Mouse (Mus musculus) Patski (cell line): ENCODE results near the gene Gsta1. TPM values are rescaled to one million over a fixed set of nuclear protein-coding genes. Genes with fewer than 3 reads are reported as not detected.
"Not testable (repeated sequence)": the region's sequence is repeated elsewhere in the genome, so short reads cannot be mapped to it uniquely, and the experiment has no call there.

Experiments used
- ATAC-seq: fragments of 100-300 bp; one replicate; pipeline ENCODE4 v1.8.0; 2021
- CTCF ChIA-PET: fragments of 350-600 bp; sonication (Branson Sonifier 250); formaldehyde crosslinking; loops from one replicate; lab custom pipeline; 2022; ENCODE audit warnings: inconsistent platforms; lab: Charles Lee
- POLR2A ChIA-PET: fragments of 350-600 bp; sonication (Branson Sonifier 250); formaldehyde crosslinking; loops from one replicate; lab custom pipeline; 2022; ENCODE audit warnings: antibody characterized with exemption, inconsistent platforms; lab: Charles Lee
- DNase-seq: peaks from one replicate; pipeline ENCODE4 v3.0.0-alpha.2; 2011; ENCODE audit warnings: low read depth, low spot score
- H3K27me3 ChIP-seq: fragments of 371-371 bp; one replicate; pipeline ENCODE4 v1.5.1; 2021
- CTCF ChIP-seq: fragments of 100-300 bp; IDR thresholded peaks from one replicate; pipeline ENCODE4 v1.5.1; 2021
- in situ Hi-C: fragments of 300-500 bp; cut with MboI; formaldehyde crosslinking; loops from 3 replicates; pipeline ENCODE4 v1.11.1; 2018; ENCODE audit warnings: low pct_unique_long_range_greater_than_20kb, mixed read lengths
- polyA plus RNA-seq: library from polyadenylated mRNA; unstranded; gene quantifications from one replicate; pipeline ENCODE4 v1.2.3, GENCODE M21; 2021

Gene Gsta1
- polyA plus RNA-seq, 1 experiment from 2014 or later: 1.8 TPM

DNA sequence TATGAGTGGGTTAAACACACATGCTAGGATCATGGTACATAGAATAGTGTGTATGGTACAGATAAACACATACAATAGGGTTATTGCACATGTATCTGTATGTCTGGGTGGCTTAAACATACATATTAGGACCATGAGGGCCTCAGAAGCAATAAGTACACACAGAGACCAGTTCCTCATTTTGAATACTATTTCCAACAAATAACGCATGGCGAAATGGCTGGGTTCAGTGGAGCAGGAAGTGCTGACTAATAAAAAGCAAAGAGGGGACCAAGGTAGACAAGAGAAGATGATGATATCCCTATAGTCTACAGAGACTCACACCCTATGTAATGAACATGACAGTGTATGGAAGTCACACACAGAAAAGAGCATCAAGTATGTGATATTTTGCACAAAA is 2.3 kb upstream of the Gsta1 start:
- no peak for DNase-seq
- in situ Hi-C loops: no loop called here
- ChIA-PET CTCF (no interaction called here), POLR2A (no interaction called here)
- no peaks in the 10 kb centered on the region for H3K27me3 ChIP-seq
- no peak for TF ChIP-seq CTCF
- ATAC-seq: no peak

DNA sequence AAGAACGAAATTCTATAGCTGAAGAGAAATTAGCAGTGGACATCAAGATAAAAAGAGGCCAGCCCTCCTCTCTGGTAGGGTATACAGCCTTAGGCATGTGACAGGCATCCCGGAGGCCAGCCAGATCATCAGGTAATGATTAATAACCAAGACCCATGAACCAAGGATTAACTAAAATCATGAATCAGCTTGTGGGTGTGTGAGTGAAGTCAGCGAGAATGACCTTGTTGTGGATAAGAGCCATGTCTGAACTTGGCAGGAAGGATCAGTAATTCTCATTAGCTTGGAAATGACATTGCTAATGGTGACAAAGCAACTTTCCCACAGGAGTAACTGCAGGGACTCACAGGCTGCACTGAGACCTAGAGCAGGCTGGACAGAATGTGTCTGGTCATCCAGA is 798 bp upstream of the Gsta1 start:
- ATAC-seq: peak; percentile 66
- H3K27me3 ChIP-seq, DNase-seq, POLR2A ChIA-PET, in situ Hi-C loops, CTCF ChIA-PET: not testable (repeated sequence)

DNA sequence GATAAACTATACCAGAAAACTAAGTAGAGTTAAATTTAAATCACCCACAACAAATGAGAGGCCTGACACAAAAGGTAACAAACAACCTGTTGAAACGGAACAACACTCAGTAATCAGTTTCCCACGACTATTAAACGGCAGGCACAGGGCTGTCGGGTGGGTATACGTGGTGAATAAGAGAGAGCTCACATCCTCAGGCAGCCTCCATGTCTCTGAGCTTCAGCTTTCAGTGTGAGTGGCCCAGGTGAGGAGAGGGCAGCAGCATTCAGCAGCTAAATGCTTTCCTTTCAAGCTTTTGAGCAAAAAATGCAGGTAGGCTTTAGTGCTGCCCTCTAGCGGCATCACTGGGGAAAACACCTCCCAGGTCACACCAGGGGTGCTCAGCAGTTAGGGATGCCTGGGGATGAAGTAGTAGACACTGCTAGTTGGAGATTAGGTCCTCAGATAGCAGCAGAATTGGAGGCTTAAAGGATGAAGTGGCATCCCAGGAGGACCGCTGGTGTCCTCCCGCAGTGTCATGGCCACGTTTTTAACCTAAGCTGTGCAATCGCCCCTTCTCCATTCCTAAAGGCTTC is 2.8 kb downstream of the Gsta1 start:
- POLR2A ChIA-PET, ATAC-seq, in situ Hi-C loops, H3K27me3 ChIP-seq, CTCF ChIA-PET, DNase-seq: not testable (repeated sequence)

DNA sequence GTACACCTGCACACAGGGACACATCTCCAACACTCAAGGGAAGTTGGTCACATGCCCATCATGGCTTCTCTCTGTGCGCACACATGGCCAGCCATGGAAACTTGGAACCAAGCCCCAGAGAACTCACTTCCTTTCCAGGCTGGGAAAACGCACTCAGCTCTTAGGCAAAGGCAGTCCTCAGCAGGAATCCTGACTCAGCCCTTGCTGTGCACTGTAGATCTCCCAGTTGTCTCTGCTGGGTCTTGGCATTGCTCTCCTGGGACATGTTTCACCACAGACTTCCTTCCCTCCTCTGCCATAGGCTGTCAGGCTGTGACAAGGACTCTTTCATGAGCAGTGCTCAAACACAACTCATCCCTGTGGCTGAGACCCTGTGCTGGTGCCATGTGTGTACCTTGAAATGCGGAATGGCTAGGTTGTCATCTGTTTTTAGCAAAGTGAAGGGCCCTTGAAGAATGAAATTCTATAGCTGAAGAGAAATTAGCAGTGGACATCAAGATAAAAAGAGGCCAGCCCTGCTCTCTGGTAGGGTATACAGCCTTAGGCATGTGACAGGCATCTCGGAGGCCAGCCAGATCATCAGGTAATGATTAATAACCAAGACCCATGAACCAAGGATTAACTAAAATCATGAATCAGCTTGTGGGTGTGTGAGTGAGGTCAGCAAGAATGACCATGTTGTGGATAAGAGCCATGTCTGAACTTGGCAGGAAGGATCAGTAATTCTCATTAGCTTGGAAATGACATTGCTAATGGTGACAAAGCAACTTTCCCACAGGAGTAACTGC is 25.4 kb downstream of the Gsta1 start:
- CTCF ChIA-PET, in situ Hi-C loops, POLR2A ChIA-PET, H3K27me3 ChIP-seq: not testable (repeated sequence)
- DNase-seq: peak; percentile 13
- peak; percentile 87 for ATAC-seq

- H3K27me3 ChIP-seq, POLR2A ChIA-PET, ATAC-seq, DNase-seq, CTCF ChIA-PET, in situ Hi-C loops: not testable (repeated sequence)
These were observed 26.5 kb downstream of the Gsta1 start, which contains the start of gene Gm3776 for GRCm38 (mm10) chr9:78256914-78257313. Gene Gm3776 (plus strand): TSS chr9:78257129.

DNA sequence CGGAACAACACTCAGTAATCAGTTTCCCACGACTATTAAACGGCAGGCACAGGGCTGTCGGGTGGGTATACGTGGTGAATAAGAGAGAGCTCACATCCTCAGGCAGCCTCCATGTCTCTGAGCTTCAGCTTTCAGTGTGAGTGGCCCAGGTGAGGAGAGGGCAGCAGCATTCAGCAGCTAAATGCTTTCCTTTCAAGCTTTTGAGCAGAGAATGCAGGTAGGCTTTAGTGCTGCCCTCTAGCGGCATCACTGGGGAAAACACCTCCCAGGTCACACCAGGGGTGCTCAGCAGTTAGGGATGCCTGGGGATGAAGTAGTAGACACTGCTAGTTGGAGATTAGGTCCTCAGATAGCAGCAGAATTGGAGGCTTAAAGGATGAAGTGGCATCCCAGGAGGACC is 29.2 kb downstream of the Gsta1 start:
- in situ Hi-C loops, CTCF ChIA-PET, ATAC-seq, H3K27me3 ChIP-seq, POLR2A ChIA-PET, DNase-seq: not testable (repeated sequence)
- TF ChIP-seq CTCF: peak; percentile 64

DNA sequence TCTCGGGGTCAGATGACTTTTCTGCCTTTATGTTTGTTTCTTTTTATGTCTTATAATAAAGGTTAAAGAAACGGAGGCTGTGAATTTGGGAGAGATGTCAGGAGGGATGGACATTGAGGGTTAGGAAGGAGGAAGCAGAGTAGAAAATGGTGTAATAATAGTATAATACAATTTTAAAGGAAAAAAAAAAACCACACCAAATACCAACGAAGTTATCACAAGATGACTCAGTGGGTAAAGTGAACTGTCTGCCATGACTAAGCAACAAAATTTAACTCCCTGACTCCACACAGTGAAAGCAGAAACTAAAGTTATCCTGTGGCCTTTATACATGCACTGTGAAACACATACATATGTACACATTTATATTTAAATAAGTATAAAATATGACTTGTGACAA is 40.5 kb downstream of the Gsta1 start:
- in situ Hi-C loops, DNase-seq, H3K27me3 ChIP-seq: not testable (repeated sequence)

DNA sequence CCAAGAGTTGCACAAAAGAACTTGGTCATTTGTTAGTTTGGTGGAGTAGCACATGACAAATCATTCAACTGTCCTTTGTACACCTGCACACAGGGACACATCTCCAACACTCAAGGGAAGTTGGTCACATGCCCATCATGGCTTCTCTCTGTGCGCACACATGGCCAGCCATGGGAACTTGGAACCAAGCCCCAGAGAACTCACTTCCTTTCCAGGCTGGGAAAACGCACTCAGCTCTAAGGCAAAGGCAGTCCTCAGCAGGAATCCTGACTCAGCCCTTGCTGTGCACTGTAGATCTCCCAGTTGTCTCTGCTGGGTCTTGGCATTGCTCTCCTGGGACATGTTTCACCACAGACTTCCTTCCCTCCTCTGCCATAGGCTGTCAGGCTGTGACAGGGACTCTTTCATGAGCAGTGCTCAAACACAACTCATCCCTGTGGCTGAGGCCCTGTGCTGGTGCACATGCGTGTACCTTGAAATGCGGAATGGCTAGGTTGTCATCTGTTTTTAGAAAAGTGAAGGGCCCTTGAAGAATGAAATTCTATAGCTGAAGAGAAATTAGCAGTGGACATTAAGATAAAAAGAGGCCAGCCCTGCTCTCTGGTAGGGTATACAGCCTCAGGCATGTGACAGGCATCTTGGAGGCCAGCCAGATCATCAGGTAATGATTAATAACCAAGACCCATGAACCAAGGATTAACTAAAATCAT is 51.7 kb downstream of the Gsta1 start:
- DNase-seq, in situ Hi-C loops, H3K27me3 ChIP-seq, CTCF ChIA-PET, POLR2A ChIA-PET: not testable (repeated sequence)
- peak; percentile 91 for ATAC-seq

More for the DNA sequence above, 40.5 kb downstream of the Gsta1 start:
- CTCF ChIA-PET, ATAC-seq, POLR2A ChIA-PET: not testable (repeated sequence)

GRCm38 (mm10) chr9:78289063-78289462 is 58.6 kb downstream of the Gsta1 start:
- CTCF ChIA-PET, DNase-seq, H3K27me3 ChIP-seq, POLR2A ChIA-PET, in situ Hi-C loops: not testable (repeated sequence)
- peak; percentile 69 for ATAC-seq

DNA sequence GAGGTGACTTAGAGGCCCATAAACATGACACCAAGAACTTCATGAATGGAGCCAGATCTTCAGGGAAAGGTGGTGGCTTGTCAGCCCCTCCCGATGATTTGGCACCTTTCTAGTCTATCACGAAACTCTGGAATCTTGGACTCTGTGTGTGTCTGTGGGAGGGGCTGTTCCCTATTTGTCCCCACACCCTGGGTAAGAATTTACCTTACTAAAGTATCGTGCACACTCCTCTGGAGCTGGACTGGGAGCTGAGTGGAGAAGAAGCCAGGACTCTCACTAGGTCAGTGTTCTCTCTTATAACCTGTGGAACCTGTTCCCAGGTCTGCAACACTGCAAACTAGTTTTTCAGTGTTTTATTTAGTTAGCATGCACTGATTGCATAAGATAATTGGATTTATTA is 59.3 kb downstream of the Gsta1 start, which contains the start of gene Gm10639:
Gene Gm10639, plus strand, starts transcription at position 201 of the 400 bp plus-strand sequence.
- DNase-seq, ATAC-seq, CTCF ChIA-PET, POLR2A ChIA-PET, H3K27me3 ChIP-seq, in situ Hi-C loops: not testable (repeated sequence)

Other genes with a start within 250 kb of the Gsta1 start
- 0.17 TPM for gene Gcm1, start 178.7 kb upstream of the Gsta1 start, polyA plus RNA-seq
- 52.2 TPM for gene Fbxo9, start 121.6 kb upstream of the Gsta1 start, polyA plus RNA-seq
- gene Ick, start 121.5 kb upstream of the Gsta1 start, polyA plus RNA-seq: 19.0 TPM
- gene Gsta4, start 47.9 kb upstream of the Gsta1 start, polyA plus RNA-seq: 18.1 TPM
- 0.51 TPM for gene Gm3776, start 26.5 kb downstream of the Gsta1 start, polyA plus RNA-seq
- 0.26 TPM for gene Gm10639, start 59.3 kb downstream of the Gsta1 start, polyA plus RNA-seq
- not detected for gene Omt2a, start 84.1 kb downstream of the Gsta1 start, polyA plus RNA-seq
- not detected for gene Omt2b, start 96.9 kb downstream of the Gsta1 start, polyA plus RNA-seq
- gene Gsta2, start 125.1 kb downstream of the Gsta1 start, polyA plus RNA-seq: 2.1 TPM
- not detected for gene Dppa5a, start 137.5 kb downstream of the Gsta1 start, polyA plus RNA-seq
- not detected for gene Ooep, start 148.1 kb downstream of the Gsta1 start, polyA plus RNA-seq
- 0.03 TPM for gene Ddx43, start 165.1 kb downstream of the Gsta1 start, polyA plus RNA-seq
- gene Cgas, start 212.6 kb downstream of the Gsta1 start, polyA plus RNA-seq: 3.0 TPM
- gene Mto1, start 217.6 kb downstream of the Gsta1 start, polyA plus RNA-seq: 23.8 TPM
- gene Gm17324, start 218.1 kb downstream of the Gsta1 start, polyA plus RNA-seq: not detected